Mouse (Mus musculus) T-helper 2 cell (primary cell): ENCODE measurements at regions not wholly inside any gene's neighbourhood (a gene's known extent, or its start where the extent isn't known, plus 50 kb on each side); places are given as distances from the start of the nearest gene placed in this dataset.

Source experiments
- in situ Hi-C: fragments of 300-600 bp; cut with MboI, MseI; formaldehyde crosslinking; loops from one replicate; pipeline ENCODE4 v1.15.1; 2025; ENCODE audit warnings: high pct_unique_total_duplicates

DNA sequence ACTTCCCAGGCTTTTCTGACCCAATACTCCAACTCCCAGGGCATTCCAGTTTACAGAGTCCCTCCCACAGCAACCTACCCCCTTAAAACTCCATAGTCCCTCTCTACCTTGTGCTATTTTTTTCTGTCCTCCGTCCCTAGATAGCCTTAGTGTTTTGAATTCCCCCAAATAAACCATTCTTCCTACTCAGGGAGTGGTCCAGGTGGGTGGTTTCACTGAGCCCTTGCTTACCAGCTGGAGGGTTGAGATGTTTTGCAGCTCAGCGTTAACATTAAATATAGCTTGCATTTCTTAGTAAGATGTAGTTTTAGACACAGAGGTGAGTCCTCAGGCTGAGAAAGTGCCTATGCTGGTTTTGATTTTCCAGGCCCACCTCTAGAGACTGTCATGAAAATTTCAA, 313.0 kb downstream of the Bmper start:
- in situ Hi-C loops: no loop called here

DNA sequence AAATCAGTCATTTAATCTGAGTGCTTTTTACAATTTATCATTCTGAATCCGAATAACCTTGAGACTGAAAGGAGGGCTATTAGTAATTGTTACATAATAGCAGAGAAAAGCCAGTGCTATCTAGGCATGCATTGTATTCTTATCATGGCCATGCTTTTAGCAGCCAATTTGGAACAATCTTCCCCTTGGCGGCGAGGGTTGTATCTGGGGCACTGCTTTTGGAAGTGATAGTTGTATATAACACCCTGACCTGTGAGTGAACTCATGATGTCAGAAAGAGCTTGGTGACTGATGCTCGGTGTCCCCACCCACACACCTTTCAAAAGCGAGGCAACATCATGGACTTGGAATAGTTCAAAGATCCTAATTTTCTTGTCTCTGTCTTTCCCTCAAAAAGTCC, 315.2 kb downstream of the Bmper start:
- in situ Hi-C loops: no loop called here

DNA sequence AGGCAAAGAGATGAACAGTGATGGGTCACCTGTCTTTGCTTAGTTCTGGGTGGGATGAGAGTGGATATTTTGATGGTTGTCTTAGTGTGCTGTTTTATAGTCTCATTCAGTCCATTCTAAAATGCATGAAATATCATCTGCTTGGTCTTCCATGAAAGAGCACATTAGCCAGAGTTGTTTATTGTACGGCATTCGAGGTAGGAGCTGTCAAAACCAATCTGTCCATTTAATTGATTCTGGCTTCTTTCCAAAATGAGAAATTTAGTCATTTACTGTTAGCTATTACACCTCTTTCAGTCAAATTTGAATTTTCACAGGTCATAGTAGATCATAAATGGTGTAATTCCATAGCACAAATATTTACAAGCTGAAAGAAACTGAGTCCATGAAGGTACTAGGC, 328.8 kb downstream of the Bmper start:
- in situ Hi-C loops: no loop called here

DNA sequence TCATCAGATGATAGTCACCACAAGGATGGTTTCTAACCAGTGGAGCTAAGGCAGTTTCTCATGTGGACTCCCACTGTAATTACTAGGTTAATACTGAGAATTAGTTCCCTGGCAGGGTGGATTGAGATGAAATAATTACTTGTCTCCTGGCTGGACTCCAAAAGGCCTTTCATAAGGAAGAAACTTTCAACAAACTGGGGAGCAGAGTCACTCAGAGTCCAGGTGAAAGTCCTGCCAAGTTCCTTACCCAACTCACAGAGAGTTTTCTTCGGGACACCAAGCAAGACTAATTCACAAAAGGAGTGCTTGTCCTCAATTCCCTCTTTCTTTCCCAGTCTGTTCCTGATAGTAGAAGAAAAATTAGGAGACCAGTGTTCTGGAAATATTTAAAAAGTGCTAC, 330.9 kb downstream of the Bmper start:
- in situ Hi-C loops: no loop called here

DNA sequence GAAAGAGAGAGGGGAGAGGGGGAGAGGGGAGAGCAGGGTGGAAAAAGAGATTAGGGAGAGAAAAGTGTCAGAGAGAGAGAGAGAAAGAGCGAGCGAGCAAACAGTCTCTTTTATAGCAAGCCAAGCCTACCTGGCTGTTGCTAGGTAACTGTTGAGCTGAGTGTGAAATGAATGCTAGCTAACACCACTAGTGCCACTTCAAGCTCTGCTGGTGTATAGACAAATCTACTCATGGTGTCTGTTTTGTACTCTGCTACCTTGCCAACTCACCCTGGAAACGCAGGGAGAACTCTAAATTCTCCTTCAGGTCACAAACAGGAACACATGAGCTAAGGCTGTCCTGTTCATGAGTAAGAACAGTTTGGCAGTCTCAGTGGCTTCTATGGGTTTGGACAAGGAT, 334.7 kb downstream of the Bmper start:
- in situ Hi-C loops: no loop called here

DNA sequence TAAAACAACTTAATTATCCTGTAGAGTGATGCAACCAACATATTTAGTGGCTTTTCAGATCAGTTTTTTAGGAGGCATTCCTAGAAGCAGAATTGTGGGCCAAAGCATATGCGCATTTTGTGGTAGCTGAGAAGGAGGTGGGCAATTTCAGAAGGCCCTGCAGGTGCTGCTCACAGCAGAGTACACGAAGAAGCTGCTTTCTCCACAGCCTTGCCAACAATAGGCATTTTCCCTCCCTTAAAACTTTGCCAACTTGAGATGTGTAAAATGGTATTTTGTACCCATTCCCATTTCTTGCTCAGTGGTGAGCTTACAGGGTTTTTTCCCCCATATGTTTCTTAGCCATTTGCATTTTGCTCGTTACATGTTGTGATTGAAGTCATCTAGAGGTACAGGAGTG, 339.0 kb downstream of the Bmper start:
- in situ Hi-C loops: no loop called here

DNA sequence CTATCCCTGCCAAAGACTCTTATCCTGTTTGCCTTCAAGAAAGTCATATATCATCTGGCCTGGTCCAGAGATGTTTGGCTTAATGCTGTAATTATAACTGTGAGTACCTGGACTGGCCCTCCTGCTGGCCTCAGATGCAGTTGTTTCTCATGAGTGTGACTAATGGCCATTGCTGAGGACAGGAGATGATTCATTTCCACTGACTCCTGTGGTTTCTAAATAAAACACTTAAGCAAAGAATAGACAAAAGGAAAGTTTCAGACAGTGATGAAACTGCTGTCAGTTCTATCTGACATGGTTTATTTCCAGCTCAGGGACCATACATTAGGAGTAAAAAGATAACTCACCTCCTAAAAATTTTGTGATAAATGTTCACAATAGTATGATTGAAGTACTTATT, 344.2 kb downstream of the Bmper start:
- in situ Hi-C loops: no loop called here

DNA sequence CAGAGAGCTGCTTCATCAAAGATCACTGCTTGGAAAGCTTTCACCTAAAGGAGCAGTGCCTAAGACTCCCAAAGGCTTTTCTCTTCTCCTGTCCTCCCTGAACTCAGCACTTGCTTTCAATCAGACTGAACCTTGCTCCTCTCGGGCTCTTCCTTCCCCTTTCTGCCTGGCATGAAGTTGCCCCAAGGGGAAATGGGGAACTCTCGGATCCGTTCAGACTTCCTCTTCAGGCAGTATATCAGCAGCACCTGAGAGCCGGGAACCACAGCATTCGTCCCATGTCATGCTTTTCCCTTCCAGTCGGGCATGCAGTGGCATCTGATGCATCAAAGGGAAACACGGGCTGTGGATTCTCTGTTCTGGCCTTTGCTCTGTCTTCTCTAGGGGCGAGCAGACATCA, 347.3 kb downstream of the Bmper start:
- in situ Hi-C loops: no loop called here

DNA sequence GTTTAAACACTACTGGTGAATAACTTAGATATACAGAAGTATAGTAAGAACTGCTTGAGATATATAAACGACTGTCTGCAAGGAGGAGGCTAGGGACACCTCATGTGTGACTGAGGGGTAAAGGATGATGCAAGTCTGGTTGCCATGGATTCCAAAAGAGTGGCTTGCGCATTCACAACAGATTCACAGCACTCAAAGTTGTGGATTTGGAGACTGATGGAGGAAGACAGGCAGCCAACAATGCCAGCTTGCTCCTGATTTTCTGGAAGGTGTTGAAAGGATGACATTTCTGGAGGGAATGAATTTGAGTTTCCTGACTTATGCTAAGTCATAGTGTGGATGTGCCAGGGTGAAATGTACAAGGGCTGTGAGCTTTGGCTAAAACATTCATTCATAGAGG, 353.4 kb downstream of the Bmper start:
- in situ Hi-C loops: no loop called here

DNA sequence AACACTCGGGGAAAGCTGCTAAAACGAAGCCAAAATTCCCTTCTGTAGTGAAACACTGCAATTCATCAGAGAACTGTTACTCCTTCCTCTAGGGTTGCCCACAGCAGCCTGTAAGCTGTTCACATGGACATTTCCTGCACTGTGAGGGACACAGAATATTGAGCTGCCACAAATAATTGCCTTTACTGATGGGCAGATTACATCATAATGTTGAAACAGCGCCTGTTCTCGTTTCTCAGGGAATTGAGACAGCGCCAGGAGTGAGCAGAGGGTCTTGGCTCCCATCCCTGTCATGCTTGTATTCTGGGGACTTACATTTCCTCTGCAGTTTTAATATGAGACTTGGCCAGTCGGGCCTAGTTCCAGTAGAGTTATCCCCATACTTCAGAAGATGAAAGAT, 357.3 kb downstream of the Bmper start:
- in situ Hi-C loops: no loop called here

DNA sequence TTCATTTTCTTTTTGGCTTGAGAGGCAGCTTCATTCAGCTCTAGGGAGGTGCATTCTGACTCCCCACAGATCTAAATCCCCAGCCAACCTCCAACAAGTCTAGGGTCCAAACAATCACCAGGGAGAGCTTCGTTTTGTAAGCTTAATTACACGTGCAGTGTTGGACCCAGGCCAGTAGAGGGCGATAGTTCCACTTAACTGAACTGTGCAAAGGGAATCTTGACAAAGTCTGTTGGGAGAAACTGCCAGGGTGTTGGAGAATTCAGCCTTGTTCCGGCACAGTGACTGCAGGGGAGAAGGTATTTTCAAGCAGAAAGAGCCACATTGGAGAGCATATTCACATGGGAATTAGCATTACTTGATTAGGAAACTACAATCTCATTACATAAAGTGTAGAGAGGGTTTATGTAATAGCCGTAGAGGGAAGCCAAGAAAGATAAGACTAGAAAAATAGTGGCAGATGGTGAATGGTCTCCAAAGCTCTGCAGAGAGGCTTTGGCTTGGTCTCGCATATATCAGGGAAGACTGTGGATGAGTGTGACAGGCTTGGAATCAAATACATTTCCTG, 358.2 kb downstream of the Bmper start:
- in situ Hi-C loops: no loop called here

DNA sequence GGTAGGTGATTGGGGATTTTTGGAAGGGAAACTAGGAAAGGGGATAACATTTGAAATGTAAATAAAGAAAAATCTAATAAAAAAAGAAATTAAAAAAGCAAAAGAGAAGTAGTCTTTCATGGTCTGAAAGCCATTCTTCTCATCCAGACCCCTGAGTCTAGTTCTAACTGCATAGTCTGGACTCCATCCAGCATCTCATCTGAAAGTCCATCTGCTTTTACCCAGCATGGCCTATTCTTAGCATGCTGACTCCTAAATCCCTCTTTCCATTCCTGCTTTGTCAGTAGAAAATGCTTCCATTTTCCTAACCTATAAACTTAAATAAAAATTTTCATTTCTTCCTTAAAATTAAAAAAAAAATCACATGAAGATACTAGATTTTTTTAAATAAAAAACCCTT, 361.7 kb downstream of the Bmper start:
- in situ Hi-C loops: no loop called here

DNA sequence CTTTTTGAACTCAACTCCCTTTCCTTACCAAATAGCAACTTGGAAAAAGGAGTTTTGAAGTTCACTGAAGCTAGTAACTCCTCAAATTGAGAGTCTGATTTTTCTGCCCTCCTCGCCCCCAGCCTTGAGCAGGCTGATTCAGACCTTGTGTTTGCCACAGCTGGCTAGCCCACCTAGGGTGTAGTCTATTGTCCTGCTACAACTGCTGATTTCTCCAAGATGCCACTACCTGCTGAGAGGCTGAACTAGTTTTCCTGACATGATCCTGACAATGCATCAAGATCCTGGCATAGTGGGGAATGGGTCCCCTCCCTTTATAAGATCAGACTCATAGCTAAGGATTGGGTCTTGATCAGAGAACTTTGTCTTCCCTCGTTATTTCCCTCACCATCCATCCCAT, 366.1 kb downstream of the Bmper start:
- in situ Hi-C loops: no loop called here

DNA sequence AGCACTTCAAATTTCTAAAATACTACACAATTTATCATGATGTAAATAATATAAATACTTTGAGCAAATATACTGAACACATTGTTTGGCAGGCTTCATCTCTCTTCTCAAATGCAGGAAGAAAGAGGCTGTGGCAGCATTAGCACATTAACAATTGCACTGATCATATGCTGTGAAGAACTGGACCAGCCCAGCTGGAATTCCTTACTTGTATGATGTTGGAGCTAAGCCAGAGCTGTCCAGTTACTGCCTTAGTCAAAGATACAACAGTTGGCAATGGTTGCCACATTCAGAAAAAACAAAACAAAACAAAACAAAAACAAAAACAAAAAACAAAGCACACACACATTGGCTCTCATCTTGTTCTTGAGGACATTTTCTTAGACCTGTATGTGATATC, 369.0 kb downstream of the Bmper start:
- in situ Hi-C loops: no loop called here

DNA sequence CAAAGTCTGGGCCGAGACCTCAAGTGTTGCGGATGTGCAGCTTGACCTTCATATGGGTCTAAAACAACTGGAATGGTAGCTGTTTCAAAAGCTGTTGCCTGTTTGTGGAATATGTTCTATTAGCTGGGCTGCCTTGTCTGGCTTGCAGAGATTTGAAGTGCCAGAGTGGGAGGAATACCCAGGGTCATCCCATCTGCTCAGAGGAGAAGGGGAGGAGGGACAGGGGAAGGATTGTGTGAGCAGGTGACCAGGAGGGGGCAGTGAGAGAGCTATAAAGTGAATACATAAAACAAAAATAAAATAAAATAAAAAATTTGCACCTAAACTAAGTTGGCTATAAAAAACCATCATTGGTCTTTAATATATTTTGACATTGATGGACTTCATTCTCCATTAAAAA, 377.7 kb downstream of the Bmper start:
- in situ Hi-C loops: loop anchor here (10.0 kb wide), 1 partner anchor 364 kb away; no protein-coding TSS in a partner anchor
